Mouse (Mus musculus): Measurements from ENCODE around the gene D330045A20Rik.

GRCm38 (mm10) chrX:139596404-139596803, 116.2 kb downstream of the D330045A20Rik start:
- TF ChIP-seq TAL1 (IDR thresholded peaks at IDR 0.05; ENCODE audit: low read length) (no peak), GATA1 (IDR thresholded peaks at IDR 0.05; ENCODE audit: low read length) (no peak)

All from erythroblast, embryonic 14.5 days (primary cell).